Mouse (Mus musculus) mature B cell (primary cell): ENCODE measurements around the gene Tlx3.

Source experiments
- in situ Hi-C: fragments of 300-500 bp; cut with MboI; formaldehyde crosslinking; loops from 2 replicates; pipeline ENCODE4 v1.14.3; 2019

Gene Tlx3

GRCm38 (mm10) chr11:33203383-33204328, at the start of gene Tlx3:
Tlx3 (minus strand) TSS chr11:33203589.
- in situ Hi-C loops: no loop called here

GRCm38 (mm10) chr11:33240295-33240694, 36.9 kb upstream of the Tlx3 start:
- in situ Hi-C loops: no loop called here

GRCm38 (mm10) chr11:33234134-33234533, 30.7 kb upstream of the Tlx3 start:
- in situ Hi-C loops: no loop called here

GRCm38 (mm10) chr11:33232056-33232455, 28.7 kb upstream of the Tlx3 start:
- in situ Hi-C loops: no loop called here

GRCm38 (mm10) chr11:33228186-33228585, 24.8 kb upstream of the Tlx3 start:
- in situ Hi-C loops: no loop called here

- in situ Hi-C loops: no loop called here
Observed at GRCm38 (mm10) chr11:33226516-33226915, 23.1 kb upstream of the Tlx3 start.

GRCm38 (mm10) chr11:33221566-33222365, 18.4 kb upstream of the Tlx3 start:
- in situ Hi-C loops: no loop called here

GRCm38 (mm10) chr11:33220763-33221162, 17.4 kb upstream of the Tlx3 start:
- in situ Hi-C loops: no loop called here

- in situ Hi-C loops: no loop called here
Observed at GRCm38 (mm10) chr11:33217384-33218079, 14.1 kb upstream of the Tlx3 start.

GRCm38 (mm10) chr11:33207411-33207810, 4.0 kb upstream of the Tlx3 start:
- in situ Hi-C loops: no loop called here

GRCm38 (mm10) chr11:33204966-33205365, 1.6 kb upstream of the Tlx3 start:
- in situ Hi-C loops: no loop called here

GRCm38 (mm10) chr11:33204329-33204705, 928 bp upstream of the Tlx3 start:
- in situ Hi-C loops: no loop called here

- in situ Hi-C loops: no loop called here
Observed at GRCm38 (mm10) chr11:33202972-33203371, 417 bp downstream of the Tlx3 start.

- in situ Hi-C loops: no loop called here
Observed at GRCm38 (mm10) chr11:33202296-33202695, 1.1 kb downstream of the Tlx3 start.

- in situ Hi-C loops: no loop called here
Observed at GRCm38 (mm10) chr11:33201626-33202010, 1.8 kb downstream of the Tlx3 start.

GRCm38 (mm10) chr11:33200764-33201625, 2.4 kb downstream of the Tlx3 start:
- in situ Hi-C loops: no loop called here

- in situ Hi-C loops: no loop called here
Observed at GRCm38 (mm10) chr11:33199906-33200763, 3.3 kb downstream of the Tlx3 start.

- in situ Hi-C loops: no loop called here
Observed at GRCm38 (mm10) chr11:33199117-33199514, 4.3 kb downstream of the Tlx3 start.

GRCm38 (mm10) chr11:33198351-33199116, 4.9 kb downstream of the Tlx3 start:
- in situ Hi-C loops: no loop called here

- in situ Hi-C loops: no loop called here
Observed at GRCm38 (mm10) chr11:33197673-33198072, 5.7 kb downstream of the Tlx3 start.
